Mouse (Mus musculus) bone marrow, adult 2 months (tissue): Measurements from ENCODE around the gene Syde1.

Experiments
- CTCF ChIP-seq: fragments of 200-500 bp; IDR thresholded peaks from 2 replicates; pipeline ENCODE4 v1.5.1; 2011; ENCODE audit warnings: low read length, control low read depth; ENCODE audit not compliant: control insufficient read depth, insufficient read depth
- POLR2A ChIP-seq: fragments of 200-500 bp; IDR thresholded peaks from 2 replicates; pipeline ENCODE4 v1.6.1; 2011; ENCODE audit warnings: low read depth, mild to moderate bottlenecking, control low read depth, low read length, borderline replicate concordance; ENCODE audit not compliant: control insufficient read depth

GRCm38 (mm10) chr10:78589901-78590300 lies 1.9 kb downstream of the Syde1 start:
- TF ChIP-seq POLR2A: no peak
- TF ChIP-seq CTCF: no peak
